Mouse (Mus musculus): ENCODE measurements at regions not wholly inside any gene's neighbourhood (a gene's known extent, or its start where the extent isn't known, plus 50 kb on each side); places are given as distances from the start of the nearest gene placed in this dataset.
A peak's percentile ranks its signal among the peaks of the same experiment; 100 is the strongest.

DNA sequence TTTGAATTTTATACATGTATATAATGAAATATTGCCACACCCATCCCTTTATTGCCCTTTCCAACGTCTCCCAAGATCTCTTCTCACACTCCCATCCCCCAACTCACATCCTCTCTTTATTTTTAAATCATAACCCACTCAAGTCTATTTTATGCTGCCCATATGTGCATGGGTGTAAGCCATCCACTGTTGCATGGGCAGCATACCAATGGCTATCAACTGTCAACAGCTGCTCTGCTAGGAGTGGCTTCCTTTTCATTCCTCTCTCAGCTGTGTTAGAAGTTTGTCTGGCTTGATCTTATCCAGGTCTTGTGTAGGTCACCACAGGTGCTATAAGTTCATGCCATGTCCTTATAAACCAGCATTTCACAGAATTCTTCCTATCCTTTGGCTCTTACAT, 409.2 kb upstream of the Klf4 start:
- peak; percentile 20 to 36 for DNase-seq (ENCODE audit: low spot score in 2 of 2)

DNA sequence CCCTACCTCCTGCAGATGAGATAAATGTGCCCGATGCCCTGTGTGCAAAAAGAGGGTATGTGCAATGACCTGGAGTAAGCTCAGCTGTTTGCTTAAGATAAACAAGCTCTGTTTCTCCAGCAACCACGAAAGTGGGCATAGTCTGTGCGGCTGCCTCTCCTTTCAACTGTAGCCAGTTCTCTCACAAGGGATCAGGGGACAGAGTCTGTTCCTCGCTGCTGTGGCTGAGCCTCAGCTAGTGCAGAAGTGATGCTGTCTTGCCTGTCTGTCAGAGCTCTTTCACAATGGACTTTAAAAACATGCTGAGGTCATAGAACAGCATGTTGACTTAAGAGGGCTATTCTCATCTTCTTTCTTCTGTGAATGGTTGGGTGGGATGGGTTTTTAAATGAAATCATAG, 406.1 kb upstream of the Klf4 start:
- peak in 1 of 2 experiments; percentile 25 for DNase-seq (ENCODE audit: low spot score in 2 of 2)

DNA sequence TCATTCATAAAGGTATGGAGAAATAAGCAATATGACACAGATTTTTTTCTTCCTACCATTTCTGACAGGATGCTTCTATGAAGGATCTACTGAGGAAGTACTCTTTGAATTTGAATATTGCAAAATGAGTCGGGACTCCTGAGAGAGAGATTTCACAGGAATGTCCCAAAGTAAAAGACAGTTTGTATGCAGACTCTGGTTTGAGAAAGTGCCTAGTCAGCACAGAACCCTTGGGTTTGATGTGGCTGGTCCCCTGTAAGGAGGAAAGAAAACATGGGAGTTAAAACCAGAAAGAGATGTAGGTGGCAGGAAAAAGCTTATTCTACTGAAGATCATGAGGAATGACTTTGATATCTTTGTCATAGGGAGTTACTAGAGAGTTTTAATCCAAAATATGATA, 405.6 kb upstream of the Klf4 start:
- DNase-seq (ENCODE audit: low spot score in 2 of 2) = no peak

DNA sequence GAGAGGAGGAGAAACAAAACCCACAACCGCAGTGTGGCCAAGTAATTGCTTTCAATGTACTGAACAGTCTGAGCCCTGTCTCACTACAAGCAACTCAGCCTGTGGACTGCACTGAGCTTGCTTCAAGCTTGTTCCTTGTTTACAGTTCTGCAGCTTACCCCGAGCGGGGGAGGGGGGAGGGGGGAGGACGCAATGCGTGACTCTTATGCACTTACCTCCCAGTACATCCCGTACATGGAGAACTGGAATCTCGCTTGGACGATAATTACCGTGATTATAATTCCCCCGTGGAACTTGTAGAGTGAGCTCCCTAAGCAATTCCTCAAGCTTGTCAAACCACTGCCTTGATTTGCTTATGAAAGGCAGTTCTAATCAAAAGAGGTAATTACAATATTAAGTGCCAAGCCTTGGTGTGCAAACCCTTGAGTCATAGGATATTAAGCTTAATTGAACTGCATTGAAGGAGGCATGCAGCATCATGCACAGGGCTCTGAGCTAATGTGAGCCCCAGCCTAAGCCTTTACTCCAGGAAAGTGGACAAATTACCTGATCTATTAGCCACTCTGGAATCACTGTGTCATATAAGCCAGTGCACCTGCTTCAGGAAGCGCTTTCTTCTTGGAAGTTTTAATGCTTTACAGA, 397.0 kb upstream of the Klf4 start:
- DNase-seq (ENCODE audit: low spot score in 2 of 2) = peak; percentile 44 to 47

DNA sequence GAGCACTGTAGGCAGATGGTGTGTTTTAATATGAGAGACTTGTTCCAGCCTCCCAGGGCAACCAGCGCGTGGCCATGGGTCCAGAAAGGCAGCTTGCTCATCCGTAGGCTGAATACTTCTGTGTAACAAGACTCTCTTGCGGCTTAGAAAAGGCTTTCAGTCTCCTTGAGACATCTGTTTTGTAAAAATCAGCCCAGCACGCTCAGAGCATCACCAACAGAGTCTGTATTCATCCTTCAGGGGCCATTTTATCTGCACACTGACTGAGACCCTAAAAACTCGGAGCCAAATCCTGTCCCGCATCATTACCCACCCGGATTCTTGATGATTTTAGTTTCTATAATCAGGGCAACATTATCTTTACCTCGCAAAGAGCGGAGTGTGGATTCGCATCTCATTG, 396.4 kb upstream of the Klf4 start:
- peak; percentile 49 to 52 for DNase-seq (ENCODE audit: low spot score in 2 of 2)

DNA sequence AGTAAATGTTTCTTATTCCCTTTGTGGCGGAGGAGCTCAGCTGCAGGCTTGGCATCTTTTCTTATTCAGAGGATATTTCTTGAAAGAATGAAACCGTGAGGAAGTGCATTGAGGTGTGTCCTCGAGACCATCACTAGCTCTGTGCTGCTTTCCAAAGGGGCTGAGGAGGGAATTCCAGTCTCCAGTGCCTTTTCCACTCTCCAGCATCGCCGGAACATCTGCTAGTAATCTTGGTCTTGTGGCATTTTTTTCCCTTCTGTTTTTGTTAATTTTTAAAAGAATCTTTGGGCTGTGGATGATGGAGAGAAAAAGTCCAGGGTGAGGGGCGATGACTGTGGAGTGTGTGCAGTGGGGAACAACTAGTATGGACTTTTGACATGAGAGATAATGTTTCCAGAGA, 395.9 kb upstream of the Klf4 start:
- no peak for DNase-seq (ENCODE audit: low spot score in 2 of 2)

DNA sequence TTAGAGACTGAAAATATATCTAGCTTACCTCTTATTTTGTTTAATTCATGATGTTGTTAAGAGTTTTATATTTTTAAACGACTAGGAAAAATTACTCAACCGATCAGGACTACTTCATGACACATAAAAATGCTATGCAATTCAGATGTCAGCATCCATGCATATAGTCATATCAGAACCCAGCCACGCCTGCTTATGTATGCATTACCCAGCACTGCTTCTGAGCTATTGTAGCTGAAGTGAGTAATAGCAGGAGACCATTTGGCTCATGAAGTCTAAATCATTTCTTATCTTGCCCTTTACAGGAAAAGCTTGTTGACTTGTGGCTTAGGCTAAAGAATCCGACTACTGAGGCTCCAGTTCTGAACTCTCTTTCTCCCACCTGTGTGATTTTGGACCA, 395.1 kb upstream of the Klf4 start:
- no peak for DNase-seq (ENCODE audit: low spot score in 2 of 2)

DNA sequence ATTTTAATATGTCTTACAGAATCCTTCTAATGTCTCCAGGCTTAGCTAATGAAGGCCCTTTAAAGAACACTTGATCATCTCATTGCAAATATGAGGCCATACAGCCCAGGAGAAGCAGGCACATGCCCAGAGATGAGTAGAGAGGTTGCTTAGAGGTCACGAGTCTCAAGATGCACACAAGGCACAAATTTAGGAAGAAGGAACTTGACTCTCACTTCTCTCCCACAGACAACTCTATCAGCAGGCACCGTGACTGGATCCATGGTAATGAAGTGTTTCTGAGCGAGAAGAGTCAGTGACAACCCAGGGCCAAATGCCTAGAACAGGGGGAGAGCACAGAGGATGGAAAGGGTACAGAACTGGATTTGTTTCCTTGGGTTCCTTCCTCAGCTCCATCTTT, 392.7 kb upstream of the Klf4 start:
- no peak for DNase-seq (ENCODE audit: low spot score in 2 of 2)

DNA sequence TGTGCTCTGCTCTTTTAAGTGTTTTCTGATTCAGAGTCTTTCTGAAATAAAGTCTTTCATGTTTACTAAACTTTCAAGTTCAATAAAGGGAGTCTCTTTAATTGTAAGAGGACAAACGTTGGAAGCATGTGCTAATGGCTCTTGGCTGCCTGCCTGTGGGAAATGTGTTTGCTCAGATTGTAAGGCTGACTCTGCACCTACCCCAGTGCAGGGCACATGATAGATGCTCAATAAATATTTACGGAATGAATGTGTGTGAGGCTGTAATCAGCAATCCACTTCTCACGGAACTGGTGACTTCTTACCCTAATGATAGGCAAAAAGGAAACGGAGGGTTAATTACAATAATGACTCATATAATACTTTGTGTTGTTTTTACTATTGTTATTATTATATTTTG, 389.0 kb upstream of the Klf4 start:
- DNase-seq (ENCODE audit: low spot score in 2 of 2) = no peak

DNA sequence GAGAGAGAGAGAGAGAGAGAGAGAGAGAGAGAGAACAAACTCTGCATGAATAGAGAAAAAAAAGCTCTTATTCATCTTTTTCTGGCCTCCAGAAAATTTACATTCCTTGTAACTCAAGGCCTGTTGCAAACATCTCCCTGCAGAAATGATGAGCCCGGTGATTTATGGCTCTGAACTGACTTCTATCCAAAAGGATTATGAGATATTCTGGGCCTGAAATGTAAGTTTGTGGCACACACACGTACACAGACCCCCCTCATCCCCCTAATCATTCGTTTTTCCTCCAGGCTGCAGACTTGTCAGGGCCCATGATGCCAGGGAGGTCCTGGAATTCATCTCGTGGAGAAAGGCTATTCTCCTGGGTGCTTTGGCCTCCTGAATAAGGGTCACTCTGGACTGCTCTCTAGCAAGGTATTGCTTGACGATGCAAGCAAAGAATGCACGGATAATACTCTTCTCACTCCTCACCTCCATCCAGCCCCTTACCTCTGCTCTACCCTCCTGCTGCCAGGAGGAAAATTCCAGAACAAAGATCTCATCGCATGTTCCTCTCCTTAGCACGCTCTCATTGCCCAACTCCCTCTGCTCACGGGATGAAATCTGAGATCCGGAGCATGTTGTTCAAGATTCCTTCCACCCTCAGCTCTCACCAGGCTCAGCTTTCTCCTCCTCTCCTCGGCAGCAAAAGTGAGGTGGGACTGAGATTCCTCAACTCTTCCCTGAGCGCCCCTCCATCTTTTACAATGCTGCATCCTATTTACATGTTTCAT, 362.0 kb upstream of the Klf4 start:
- DNase-seq (ENCODE audit: low spot score in 2 of 2) = no peak

DNA sequence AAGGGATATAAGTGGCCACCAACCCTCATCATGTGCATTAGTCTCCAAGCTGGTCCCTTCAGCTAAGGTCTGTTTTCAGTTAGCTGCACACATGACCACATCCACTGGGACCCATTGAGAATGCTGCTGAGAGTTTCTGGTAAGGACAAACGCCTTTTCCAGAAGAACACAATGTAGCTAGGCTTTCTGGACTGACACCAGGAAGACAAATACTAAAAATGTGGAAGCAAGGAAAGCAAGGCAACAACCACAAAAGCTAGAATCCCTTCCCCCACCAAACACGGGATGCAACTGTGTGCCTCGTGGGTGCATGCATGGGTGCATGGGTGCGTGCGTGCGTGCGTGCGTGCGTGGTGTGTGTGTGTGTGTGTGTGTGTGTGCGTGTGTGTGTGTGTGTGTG, 359.4 kb upstream of the Klf4 start:
- no peak for DNase-seq (ENCODE audit: low spot score in 2 of 2)

DNA sequence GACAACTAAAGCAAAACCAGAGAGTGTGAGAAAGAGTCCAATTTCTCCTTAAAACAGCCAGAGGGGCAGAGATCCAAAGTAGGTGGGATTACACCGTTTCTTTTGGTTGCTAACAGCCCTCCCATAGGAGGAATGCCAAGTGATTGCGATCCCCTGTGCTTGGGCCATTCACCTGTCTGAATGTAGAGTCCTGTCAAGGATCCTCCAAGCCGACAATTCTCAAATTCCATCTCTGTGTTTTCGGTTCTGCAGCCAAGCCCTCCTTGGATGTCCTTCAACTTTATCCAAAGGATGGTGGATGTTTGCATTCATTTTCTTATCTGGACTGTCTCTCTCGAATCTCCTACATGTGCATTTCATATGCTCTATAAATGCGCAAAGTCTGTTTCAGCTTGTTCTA, 355.3 kb upstream of the Klf4 start:
- no peak for DNase-seq (ENCODE audit: low spot score in 2 of 2)

DNA sequence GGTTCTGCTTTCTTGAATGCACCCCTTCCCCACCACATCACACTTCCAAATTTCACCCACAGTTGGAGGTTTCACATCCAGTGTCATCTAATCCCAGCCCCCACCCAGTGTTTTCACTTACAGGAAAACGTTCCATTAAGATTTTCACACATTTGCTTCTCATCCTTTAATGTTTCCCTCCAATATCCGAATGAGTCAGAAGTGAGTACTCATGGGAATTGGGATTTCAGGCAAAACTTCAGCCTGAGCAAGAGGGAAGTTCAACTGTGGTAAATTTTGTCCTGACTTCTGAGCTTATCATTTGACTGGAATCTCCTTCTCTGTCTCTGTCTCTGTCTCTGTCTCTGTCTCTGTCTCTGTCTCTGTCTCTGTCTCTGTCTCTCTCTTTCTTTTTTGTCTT, 350.3 kb upstream of the Klf4 start:
- no peak for DNase-seq (ENCODE audit: low spot score in 2 of 2)

DNA sequence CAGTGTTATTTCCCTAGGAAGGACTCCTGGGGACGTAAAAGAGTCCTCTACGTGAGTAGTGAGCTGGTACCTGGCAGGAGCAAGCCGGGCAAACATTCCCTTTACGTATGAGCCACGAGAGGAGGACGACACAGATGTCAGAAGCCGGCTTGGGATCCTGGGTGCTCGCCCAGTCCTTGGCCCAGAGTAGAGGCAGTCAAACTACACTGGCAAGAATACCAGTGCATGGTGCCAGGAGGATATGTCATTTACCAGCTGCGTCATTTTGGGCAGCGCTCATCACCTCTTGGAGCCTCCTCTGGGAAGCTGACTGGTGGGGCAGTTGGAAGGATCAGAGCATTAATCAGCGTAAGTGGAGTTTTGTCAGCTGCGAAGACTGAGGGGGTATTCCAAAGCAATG, 343.0 kb upstream of the Klf4 start:
- DNase-seq (ENCODE audit: low spot score in 2 of 2) = peak; percentile 59 to 60

DNA sequence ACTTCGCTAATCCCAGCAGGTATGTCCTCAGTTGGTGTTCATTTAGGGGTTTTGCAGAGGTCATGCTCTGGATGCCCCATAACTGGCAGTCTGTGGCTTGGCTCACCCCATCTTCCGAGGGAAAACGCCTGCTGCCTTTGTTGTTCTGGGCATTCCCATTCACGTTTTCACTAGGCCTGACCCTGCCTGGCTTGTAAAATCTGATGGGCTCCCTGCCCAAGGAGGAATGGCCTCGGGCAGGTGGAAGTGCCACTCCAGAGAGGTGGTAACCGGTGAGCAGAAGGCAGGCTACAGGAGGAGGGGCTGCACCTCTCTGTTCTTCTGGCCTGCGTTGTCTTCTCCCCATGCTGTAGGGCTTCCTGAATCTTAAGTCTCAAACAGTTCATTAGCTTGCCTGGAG, 342.6 kb upstream of the Klf4 start:
- peak in 1 of 2 experiments; percentile 28 for DNase-seq (ENCODE audit: low spot score in 2 of 2)

DNA sequence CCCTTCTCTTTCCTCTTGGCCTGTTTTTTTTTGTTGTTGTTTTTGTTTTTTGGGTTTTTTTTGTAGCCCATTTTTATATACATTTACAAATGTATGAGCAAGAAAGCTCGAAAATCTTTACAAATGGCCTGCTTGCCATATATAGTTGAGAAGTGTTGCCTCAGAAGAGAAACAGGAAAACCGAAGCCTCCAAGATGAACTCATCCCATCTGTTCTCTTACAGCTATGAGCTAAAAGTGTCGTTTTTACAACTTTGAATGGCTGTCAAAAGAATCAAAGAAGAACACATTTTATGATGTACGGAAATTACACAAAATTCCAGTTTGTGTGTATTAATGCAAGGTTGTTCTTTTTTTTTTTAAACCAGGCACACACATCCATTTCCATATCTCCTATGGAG, 342.0 kb upstream of the Klf4 start:
- DNase-seq (ENCODE audit: low spot score in 2 of 2) = peak in 1 of 2 experiments; percentile 29

DNA sequence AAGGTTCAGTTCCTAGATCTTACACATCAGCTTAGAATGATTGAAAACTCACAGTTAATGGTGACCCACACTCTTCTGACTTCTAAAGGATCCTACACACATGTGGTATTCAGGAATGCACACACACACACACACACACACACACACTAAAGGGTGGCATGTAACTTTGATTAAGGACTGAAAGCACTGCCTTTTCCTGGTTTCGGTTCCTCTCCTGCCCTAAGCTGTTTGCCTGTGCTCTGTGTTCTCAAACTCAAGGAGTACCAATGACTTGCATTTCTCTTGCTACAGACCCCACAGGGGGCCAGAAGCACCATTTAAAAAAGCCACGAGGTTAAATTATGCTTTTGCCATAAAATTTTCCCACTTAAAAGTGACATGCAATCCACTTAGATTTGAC, 327.8 kb upstream of the Klf4 start:
- DNase-seq (ENCODE audit: low spot score in 2 of 2) = no peak

DNA sequence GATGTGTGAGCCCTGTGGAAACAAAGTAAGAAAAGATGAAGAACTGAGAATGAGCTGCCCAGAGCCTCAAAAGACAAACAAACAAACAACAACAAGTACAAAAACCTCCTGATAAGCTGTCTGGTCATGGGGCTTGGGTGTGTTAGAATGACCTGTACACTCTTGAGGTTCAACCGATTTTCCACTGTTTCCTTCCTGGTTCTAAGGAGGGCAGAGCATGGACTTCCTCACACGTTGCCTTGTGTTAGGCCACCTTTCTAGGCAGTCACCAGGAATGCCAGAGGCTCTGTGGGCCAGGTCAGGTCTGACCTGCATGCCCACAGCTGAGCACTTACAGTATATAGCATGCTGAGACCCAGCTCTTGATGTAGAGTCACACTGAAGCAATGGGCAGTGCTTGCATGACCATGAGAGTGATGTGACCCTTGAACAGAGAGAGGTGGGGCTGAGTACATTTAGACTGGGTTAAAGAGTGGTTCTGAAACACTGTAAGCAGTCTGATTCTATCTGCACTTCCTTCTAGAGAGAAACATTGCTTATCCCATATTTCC, 327.0 kb upstream of the Klf4 start:
- no peak for DNase-seq (ENCODE audit: low spot score in 2 of 2)

DNA sequence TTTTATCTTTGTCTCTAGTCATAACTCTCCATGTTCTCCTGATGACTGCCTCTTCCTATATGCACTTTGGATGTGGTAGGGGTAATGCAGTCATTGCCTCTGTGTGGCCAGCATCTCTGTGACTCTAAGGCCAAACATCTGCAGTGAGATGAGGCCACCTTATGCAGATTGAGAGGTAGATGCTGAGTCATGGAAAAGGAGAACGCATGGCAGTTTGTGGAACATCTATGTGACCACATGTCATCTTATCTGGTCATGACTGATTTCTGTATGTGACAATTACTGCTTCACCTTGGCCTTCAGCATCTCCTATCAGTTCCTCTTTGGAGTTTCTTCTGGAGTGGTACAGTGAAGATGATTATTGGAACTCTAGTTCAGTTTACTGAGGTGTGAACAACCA, 319.2 kb upstream of the Klf4 start:
- DNase-seq (ENCODE audit: low spot score in 2 of 2) = no peak

DNA sequence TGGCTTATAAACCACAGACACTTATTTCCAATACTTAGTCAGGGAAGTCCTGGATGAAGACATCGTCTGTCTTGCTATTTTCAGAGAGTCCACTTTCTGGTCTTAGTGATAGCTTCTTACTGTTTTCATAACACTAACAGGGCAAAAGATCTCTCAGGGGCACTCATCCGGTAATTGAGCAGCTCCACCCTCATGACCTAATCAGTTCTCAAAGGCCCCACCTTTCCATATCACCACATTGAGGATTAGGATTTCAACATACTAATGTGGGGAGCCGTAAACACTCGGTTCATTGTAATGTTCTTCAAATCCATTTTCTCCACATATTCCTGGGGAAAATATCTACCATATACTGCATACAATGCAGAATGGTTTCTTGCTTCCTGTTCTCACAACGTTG, 318.8 kb upstream of the Klf4 start:
- no peak for DNase-seq (ENCODE audit: low spot score in 2 of 2)

DNA sequence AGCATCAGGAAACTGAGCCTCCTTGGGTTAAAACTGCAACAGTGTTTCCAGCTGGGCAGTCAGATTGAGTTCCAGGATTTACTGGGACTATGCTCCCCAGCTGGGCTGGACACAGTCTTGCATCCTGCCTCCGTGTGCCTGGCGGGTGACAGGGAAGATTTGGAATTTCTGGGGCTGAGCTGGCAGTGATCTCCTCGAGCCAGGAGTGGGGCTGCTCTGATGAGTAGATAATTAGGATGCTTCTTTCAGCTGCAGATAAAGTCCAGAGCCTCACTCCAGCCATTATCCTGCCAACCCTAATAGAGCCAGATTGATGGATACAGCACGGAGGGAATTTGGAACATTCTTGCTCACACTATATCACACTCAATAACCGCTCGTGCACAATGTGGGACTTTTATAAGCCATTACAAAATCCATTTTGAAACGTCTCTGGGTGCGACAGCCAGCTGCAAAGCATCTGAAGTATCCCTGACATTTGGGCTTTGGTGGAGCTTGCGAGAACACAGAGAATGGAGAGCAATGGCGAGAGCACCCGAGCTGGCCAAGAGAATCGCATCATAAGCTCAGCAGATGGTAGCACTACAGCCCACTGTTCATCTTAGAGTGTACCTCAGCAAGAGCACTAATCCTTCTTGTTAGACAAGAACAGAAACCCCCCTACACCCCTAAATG, 311.6 kb upstream of the Klf4 start:
- no peak for DNase-seq (ENCODE audit: low spot score in 2 of 2)

DNA sequence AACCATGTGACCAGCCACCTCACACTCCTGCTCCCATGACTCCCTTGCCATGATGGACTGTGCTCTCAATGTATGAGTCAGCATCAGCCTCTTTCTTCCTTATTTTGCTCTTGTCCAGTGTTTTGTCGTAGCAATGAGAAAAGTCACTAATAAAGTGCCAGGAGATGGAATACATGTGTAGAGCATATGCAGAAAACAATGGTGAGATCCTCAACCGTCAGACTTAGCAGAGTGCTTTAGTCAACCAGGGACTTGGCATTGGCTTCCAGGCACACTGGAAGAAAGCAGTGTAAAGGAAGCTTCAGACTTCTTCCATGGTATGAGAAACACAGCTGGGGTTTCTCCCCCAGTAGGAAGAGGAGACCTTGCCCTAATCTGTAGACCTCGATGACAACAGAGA, 306.3 kb upstream of the Klf4 start:
- DNase-seq (ENCODE audit: low spot score in 2 of 2) = no peak
